Mouse (Mus musculus): Measurements from ENCODE around the gene Rmi2. TPM values are rescaled to one million over a fixed set of nuclear protein-coding genes. Genes with fewer than 3 reads are reported as not detected.

Rmi2 gene
- total RNA-seq, 2 experiments from 2014 or later: 1.5 to 2.0 TPM

GRCm38 (mm10) chr16:10821387-10821786 lies 13.5 kb upstream of the Rmi2 start:
- DNase-seq: no peak
- intact Hi-C loops (cut with DNase I; ENCODE audit: low total_unique reads): no loop called here

GRCm38 (mm10) chr16:10824536-10824935 lies 10.3 kb upstream of the Rmi2 start:
- no peak for DNase-seq
- intact Hi-C loops (cut with DNase I; ENCODE audit: low total_unique reads): no loop called here

DNA sequence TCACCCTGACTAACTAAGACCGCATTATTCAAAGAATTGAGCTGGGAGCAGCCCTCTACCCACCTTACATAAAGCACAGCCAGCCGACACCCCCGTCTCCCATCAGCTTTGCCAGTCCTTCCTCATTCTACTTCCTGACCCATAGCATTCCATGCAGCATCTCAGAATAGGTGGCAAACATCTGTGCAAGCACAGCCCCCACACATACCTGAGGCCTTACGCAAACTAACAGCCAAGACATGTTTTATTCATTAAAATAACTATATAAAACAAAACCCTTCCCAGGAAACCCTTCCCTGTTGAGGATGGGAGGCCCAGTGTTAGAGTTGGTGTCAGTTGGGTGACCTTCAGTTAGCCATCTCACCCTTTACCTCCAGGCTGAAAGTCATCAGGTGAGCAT lies 9.0 kb upstream of the Rmi2 start:
- DNase-seq: no peak
- intact Hi-C loops (cut with DNase I; ENCODE audit: low total_unique reads): no loop called here

DNA sequence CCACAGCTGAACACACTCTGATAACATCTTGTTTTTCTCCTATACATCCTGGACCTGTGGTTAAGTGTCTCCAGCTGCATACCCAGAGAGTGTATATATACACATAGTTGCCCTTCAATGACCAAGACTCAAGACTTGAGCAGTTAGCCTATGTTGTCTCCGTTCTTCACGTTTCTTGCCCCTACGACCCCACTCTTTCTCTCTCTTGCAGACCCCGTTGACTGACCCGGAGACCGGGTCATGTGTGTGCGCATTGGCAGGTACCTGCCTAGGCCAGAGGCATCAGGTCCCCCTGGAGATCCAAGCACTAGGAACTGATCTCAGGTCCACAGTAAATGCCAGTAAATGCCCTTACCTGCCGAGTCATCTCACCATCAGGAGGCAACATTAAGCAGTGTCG lies 7.6 kb upstream of the Rmi2 start:
- no peak for DNase-seq
- intact Hi-C loops (cut with DNase I; ENCODE audit: low total_unique reads): no loop called here

GRCm38 (mm10) chr16:10827766-10828460 lies 6.9 kb upstream of the Rmi2 start:
- no peak for DNase-seq
- intact Hi-C loops (cut with DNase I; ENCODE audit: low total_unique reads): no loop called here

GRCm38 (mm10) chr16:10828461-10828805 lies 6.4 kb upstream of the Rmi2 start:
- intact Hi-C loops (cut with DNase I; ENCODE audit: low total_unique reads): no loop called here
- no peak for DNase-seq

GRCm38 (mm10) chr16:10834542-10834910 lies 333 bp upstream of the Rmi2 start:
- DNase-seq: no peak
- intact Hi-C loops (cut with DNase I; ENCODE audit: low total_unique reads): no loop called here

DNA sequence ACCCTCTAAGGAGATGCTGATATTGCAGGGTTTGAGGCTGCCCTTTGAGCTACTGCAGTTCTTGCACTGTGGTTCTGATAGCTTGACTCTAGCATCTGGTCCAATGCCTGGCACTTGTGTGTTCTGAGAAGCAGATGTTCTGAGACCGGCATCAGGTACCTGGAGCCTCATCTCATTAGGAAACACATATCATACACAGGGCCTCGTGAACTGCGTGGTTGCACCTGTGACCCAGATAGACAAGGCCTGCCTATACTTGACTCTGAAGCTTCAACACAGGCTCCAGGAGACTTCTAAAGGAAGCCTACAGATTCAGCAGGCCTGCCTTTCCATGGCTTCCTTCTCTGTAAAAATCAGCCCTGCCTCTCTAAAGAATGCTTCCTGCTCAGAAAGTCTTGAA lies 1.5 kb downstream of the Rmi2 start:
- intact Hi-C loops (cut with DNase I; ENCODE audit: low total_unique reads): no loop called here
- DNase-seq: no peak

DNA sequence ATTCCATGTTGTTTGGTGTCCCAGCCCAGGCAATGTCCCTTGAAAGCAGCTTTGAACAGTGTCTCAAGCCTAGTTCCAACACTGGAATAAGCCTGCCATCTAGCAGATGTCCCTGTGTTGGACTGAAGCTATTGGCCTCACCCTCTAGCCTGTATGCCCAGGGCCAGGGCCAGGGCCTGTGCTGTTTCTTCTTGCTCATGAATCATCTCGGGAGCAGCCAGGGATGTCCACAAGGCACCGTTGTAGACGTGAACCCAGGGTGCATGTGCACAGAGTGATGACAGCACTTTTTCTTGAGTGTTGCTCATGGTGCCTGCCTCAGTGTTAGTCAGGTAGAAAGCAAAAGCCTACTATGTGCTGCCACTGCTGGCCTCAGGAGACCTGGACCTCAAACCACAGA lies 2.4 kb downstream of the Rmi2 start:
- intact Hi-C loops (cut with DNase I; ENCODE audit: low total_unique reads): no loop called here
- DNase-seq: no peak

- intact Hi-C loops (cut with DNase I; ENCODE audit: low total_unique reads): no loop called here
- DNase-seq: no peak
Observed at GRCm38 (mm10) chr16:10837903-10838302, 3.0 kb downstream of the Rmi2 start.

- intact Hi-C loops (cut with DNase I; ENCODE audit: low total_unique reads): no loop called here
- no peak for DNase-seq
Observed at GRCm38 (mm10) chr16:10838487-10839245, 3.8 kb downstream of the Rmi2 start.

DNA sequence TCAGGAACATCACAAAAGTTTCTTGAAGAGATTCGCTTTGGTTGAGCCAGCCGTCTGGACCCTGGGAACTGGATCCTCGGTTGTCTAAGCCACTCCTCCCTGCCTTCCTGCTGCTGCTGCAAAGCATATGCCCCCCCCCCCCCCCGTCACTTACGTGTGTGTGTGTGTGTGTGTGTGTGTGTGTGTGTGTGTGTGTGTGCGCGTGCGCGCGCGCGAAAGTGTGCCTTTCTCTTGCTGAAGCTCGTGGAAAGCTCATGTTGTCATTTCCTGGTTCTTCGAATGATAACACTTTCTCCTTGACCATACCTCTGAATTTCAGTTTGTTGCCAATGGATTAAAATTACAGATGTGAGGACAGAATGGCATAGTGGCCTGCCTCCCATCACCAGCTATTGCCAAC lies 5.2 kb downstream of the Rmi2 start:
- intact Hi-C loops (cut with DNase I; ENCODE audit: low total_unique reads): no loop called here
- DNase-seq: no peak

- intact Hi-C loops (cut with DNase I; ENCODE audit: low total_unique reads): no loop called here
- DNase-seq: no peak
Observed at GRCm38 (mm10) chr16:10842282-10842855, 7.5 kb downstream of the Rmi2 start.

GRCm38 (mm10) chr16:10843486-10844318 lies 8.8 kb downstream of the Rmi2 start:
- DNase-seq: no peak
- intact Hi-C loops (cut with DNase I; ENCODE audit: low total_unique reads): no loop called here

GRCm38 (mm10) chr16:10844319-10844670 lies 9.4 kb downstream of the Rmi2 start:
- DNase-seq: no peak
- intact Hi-C loops (cut with DNase I; ENCODE audit: low total_unique reads): no loop called here

GRCm38 (mm10) chr16:10845952-10846351 lies 11.1 kb downstream of the Rmi2 start:
- intact Hi-C loops (cut with DNase I; ENCODE audit: low total_unique reads): no loop called here
- DNase-seq: no peak

DNA sequence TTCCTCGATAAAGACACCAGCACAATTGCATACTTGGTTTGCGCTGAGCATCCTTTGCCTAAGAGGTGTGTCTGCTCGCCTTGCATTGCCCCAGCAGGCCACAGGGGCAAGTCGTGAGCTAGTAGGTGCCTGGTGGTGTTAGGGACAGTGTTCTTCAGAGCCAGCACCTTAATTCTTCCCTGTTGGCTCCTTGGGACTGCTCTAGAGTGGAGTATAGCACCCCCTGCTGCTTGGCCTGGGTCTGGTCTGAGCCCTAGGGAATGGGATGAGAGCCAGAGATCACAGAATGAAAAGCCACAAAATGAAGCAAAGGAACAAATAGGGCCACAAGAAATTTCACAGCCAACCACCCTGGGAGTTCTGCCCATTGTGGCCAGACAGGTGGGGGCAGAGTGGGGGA lies 11.6 kb downstream of the Rmi2 start:
- DNase-seq: peak; percentile 76
- intact Hi-C loops (cut with DNase I; ENCODE audit: low total_unique reads): no loop called here

GRCm38 (mm10) chr16:10849965-10850861 lies 15.4 kb downstream of the Rmi2 start:
- peak; percentile 66 for DNase-seq
- intact Hi-C loops (cut with DNase I; ENCODE audit: low total_unique reads): no loop called here

- intact Hi-C loops (cut with DNase I; ENCODE audit: low total_unique reads): no loop called here
- DNase-seq: no peak
Observed at GRCm38 (mm10) chr16:10850905-10851304, 16.0 kb downstream of the Rmi2 start.

All from gastrocnemius, postnatal 14 days (tissue).